Mouse (Mus musculus) urinary bladder, adult 2 months (tissue): ENCODE measurements at regions not wholly inside any gene's neighbourhood (a gene's known extent, or its start where the extent isn't known, plus 50 kb on each side); places are given as distances from the start of the nearest gene placed in this dataset.

Source experiments
- DNase-seq: peaks from one replicate; pipeline ENCODE4 v3.0.0; 2022; ENCODE audit warnings: low spot score

- DNase-seq: no peak
These were observed 349.8 kb downstream of the Ptpru start for GRCm38 (mm10) chr4:131488246-131488645.

- no peak for DNase-seq
These were observed 349.0 kb downstream of the Ptpru start for GRCm38 (mm10) chr4:131489056-131489455.

GRCm38 (mm10) chr4:131491960-131492359 is 346.1 kb downstream of the Ptpru start:
- DNase-seq: no peak

GRCm38 (mm10) chr4:131493726-131494125 is 344.4 kb downstream of the Ptpru start:
- no peak for DNase-seq

GRCm38 (mm10) chr4:131496900-131497299 is 341.2 kb downstream of the Ptpru start:
- no peak for DNase-seq

- no peak for DNase-seq
These were observed 337.0 kb downstream of the Ptpru start for GRCm38 (mm10) chr4:131500928-131501650.

- no peak for DNase-seq
These were observed 329.9 kb downstream of the Ptpru start for GRCm38 (mm10) chr4:131508154-131508553.

GRCm38 (mm10) chr4:131511586-131511985 is 326.5 kb downstream of the Ptpru start:
- DNase-seq: no peak

GRCm38 (mm10) chr4:131512768-131513167 is 325.3 kb downstream of the Ptpru start:
- no peak for DNase-seq

GRCm38 (mm10) chr4:131520636-131521306 is 317.3 kb downstream of the Ptpru start:
- DNase-seq: no peak

GRCm38 (mm10) chr4:131521307-131521651 is 316.8 kb downstream of the Ptpru start:
- DNase-seq: no peak

- DNase-seq: no peak
These were observed 312.9 kb downstream of the Ptpru start for GRCm38 (mm10) chr4:131525236-131525635.

GRCm38 (mm10) chr4:131530491-131530890 is 307.6 kb downstream of the Ptpru start:
- DNase-seq: no peak

GRCm38 (mm10) chr4:131531003-131531402 is 307.1 kb downstream of the Ptpru start:
- no peak for DNase-seq

GRCm38 (mm10) chr4:131534831-131535230 is 303.3 kb downstream of the Ptpru start:
- no peak for DNase-seq

- DNase-seq: no peak
These were observed 299.9 kb downstream of the Ptpru start for GRCm38 (mm10) chr4:131538237-131538636.

GRCm38 (mm10) chr4:131546422-131547200 is 291.5 kb downstream of the Ptpru start:
- no peak for DNase-seq

- no peak for DNase-seq
These were observed 288.5 kb downstream of the Ptpru start for GRCm38 (mm10) chr4:131549581-131549980.

GRCm38 (mm10) chr4:131558513-131558912 is 279.6 kb downstream of the Ptpru start:
- DNase-seq: no peak

- DNase-seq: no peak
These were observed 274.2 kb downstream of the Ptpru start for GRCm38 (mm10) chr4:131563851-131564250.

GRCm38 (mm10) chr4:131565203-131565602 is 272.9 kb downstream of the Ptpru start:
- no peak for DNase-seq

- no peak for DNase-seq
These were observed 270.8 kb downstream of the Ptpru start for GRCm38 (mm10) chr4:131567241-131567640.

- no peak for DNase-seq
These were observed 268.9 kb downstream of the Ptpru start for GRCm38 (mm10) chr4:131569156-131569555.
